Mouse (Mus musculus) forebrain, embryonic 12.5 days (tissue): Measurements from ENCODE around the gene Socs7. TPM values are rescaled to one million over a fixed set of nuclear protein-coding genes. Genes with fewer than 3 reads are reported as not detected.

ENCODE experiments used
- ATAC-seq: fragments of 200-750 bp; cut with Nextera tagmentation; 2 replicates; pipeline ENCODE4 v1.8.0; 2017; ENCODE audit warnings: moderate TSS enrichment; ENCODE audit not compliant: low FRiP score
- H3K27ac ChIP-seq: fragments of 300-500 bp; sonication (generic); 2 replicates; pipeline ENCODE4 v1.5.1; 2016; ENCODE audit warnings: mild to moderate bottlenecking
- H3K27me3 ChIP-seq: fragments of 300-500 bp; sonication (generic); 2 replicates; pipeline ENCODE4 v1.6.1; 2016; ENCODE audit warnings: mild to moderate bottlenecking
- H3K36me3 ChIP-seq: fragments of 300-500 bp; sonication (generic); replicated peaks from 2 replicates; pipeline ENCODE4 v1.6.1; 2016; ENCODE audit warnings: mild to moderate bottlenecking
- H3K4me1 ChIP-seq: fragments of 300-500 bp; sonication (generic); 2 replicates; pipeline ENCODE4 v1.6.1; 2016
- H3K4me2 ChIP-seq: fragments of 300-500 bp; sonication (generic); 2 replicates; pipeline ENCODE4 v1.6.1; 2016; ENCODE audit warnings: mild to moderate bottlenecking, moderate library complexity
- H3K4me3 ChIP-seq: fragments of 300-500 bp; sonication (generic); replicated peaks from 2 replicates; pipeline ENCODE4 v1.5.1; 2016; ENCODE audit warnings: mild to moderate bottlenecking
- H3K9ac ChIP-seq: fragments of 300-500 bp; sonication (generic); 2 replicates; pipeline ENCODE4 v1.6.1; 2016; ENCODE audit warnings: mild to moderate bottlenecking
- H3K9me3 ChIP-seq: fragments of 300-500 bp; sonication (generic); 2 replicates; pipeline ENCODE4 v1.6.1; 2016
- WGBS: fragments of 180-500 bp; shearing (Covaris S2); methylation state at CpG from one replicate; pipeline ENCODE4 v1.1.7; 2016; 5-methylcytosine and 5-hydroxymethylcytosine counted together
- polyA plus RNA-seq: library from polyadenylated mRNA; unstranded; fragments of >200 nt; fragmentation: Nextera tagmentation; extraction: Ambion mirVana; gene quantifications from 2 replicates; pipeline ENCODE4 v1.2.1, GENCODE M21; 2016

The Socs7 gene
- polyA plus RNA-seq, 1 experiment from 2014 or later: 8.0 TPM

DNA sequence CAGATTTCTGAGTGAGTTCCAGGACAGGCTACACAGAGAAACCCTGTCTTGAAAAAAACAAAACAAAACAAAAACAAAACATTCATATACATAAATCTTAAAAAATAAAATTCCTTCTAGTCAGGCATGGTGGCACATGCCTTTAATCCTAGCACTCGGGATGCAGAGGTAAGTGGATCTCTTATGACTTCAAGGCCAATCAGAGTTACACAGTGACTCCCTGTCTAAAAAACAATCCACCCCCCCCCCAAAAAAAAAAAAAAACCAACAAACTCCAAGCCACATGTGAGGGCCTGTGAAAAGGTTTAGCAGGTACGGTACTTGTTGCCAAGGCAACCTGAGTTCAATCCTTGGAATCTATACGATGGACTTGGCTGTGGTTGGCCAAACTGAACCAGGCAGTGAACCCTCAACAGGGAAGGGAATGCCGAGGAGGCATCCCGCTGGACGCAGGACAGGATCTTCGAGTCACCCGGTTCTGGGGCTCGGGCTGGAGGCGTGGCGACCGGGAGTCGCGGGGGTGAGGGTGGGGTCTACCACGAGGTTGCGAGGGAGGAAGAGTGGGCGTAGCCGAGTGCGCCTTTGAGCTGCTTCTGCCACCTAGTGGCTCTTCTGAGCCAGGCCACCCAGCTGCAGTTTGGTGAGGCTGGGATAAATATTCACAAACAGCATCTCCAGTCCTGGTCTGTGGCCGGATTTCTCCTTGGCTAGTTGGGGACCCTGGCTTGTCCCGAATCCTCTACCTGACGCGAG is 37.8 kb downstream of the Socs7 start:
- 0 out of 2 replicates have a peak overlapping the region, but pooled peaks have one; percentile 70 for H3K27ac ChIP-seq
- no peaks in the 10 kb centered on the region for H3K9me3 ChIP-seq
- peak; percentile 60 for ATAC-seq
- H3K9ac ChIP-seq: no peak overlapping the region
- H3K36me3 ChIP-seq: peaks cover 16% of the 10 kb centered on the region
- peak overlapping the region; percentile 34 for H3K4me3 ChIP-seq
- 3% methylated on average over 23 of the region's 23 CpGs for WGBS
- peaks cover 35% of the 10 kb centered on the region for H3K4me1 ChIP-seq
- H3K27me3 ChIP-seq: peaks cover 20% of the 10 kb centered on the region
- peak overlapping the region; percentile 63 for H3K4me2 ChIP-seq

DNA sequence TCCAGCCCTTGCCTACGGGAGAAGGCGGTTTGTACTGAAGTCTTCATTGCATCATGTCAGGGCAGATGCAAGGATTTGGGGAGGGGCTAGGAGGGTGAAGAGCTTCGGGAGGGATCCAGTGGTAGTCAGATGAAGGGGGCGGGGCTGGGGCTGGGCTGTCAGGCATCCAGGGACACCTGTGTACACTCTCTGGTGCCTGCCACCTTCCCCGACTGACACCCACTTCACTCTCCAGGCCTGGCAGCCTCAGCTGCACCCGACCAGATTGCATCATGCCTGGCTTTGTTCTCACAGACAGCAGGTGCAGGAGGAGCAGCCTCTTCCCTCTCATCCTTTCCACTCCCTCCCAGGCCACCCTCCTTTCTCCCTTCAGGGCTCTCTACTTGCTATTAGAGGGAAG is 38.7 kb downstream of the Socs7 start:
- Histone ChIP-seq H3K9ac (peak overlapping the region; percentile 18; the same call in 1 of the 2 replicates), H3K4me3 (no peak overlapping the region), H3K9me3 (no peaks in the 10 kb centered on the region), H3K4me1 (peaks cover 45% of the 10 kb centered on the region), H3K27me3 (peaks cover 30% of the 10 kb centered on the region), H3K36me3 (peaks cover 6% of the 10 kb centered on the region), H3K27ac (peak overlapping the region; percentile 70), H3K4me2 (peak overlapping the region; percentile 63)
- ATAC-seq: 0 out of 2 replicates have a peak, but pooled peaks have one; percentile 19
- WGBS: 19% methylated on average over 6 of the region's 6 CpGs

- H3K27me3 ChIP-seq: peaks cover 37% of the 10 kb centered on the region
- H3K9me3 ChIP-seq: no peaks in the 10 kb centered on the region
- peaks cover 51% of the 10 kb centered on the region for H3K4me1 ChIP-seq
- no peak for ATAC-seq
- peaks cover 3% of the 10 kb centered on the region for H3K36me3 ChIP-seq
- H3K4me3 ChIP-seq: no peak overlapping the region
- 79% methylated on average over 3 of the region's 3 CpGs for WGBS
- peak overlapping the region; percentile 70; the same call in 1 of the 2 replicates for H3K27ac ChIP-seq
- no peak overlapping the region for H3K4me2 ChIP-seq
- no peak overlapping the region for H3K9ac ChIP-seq
Observed at GRCm38 (mm10) chr11:97401686-97402435, 39.5 kb downstream of the Socs7 start.

DNA sequence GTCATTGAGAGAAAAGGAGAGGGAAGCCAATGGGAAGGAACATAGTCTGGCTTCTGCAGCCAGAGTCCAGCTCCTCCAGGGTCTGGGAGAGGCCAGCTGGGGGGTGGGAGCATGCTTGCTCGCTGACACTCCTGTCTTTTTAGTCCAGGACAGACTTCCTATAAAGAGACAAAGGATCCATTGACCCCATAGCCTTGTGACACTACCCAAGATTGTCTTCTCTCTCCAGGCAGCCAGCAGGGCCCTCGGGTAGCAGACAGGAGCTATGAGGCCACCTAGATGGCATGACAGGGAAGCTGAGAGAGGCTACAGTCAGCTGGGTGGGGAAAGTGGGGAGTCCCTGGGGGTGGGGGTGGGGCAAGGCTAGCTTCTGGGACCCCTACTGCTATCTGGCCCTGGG is 40.4 kb downstream of the Socs7 start:
- H3K27me3 ChIP-seq: peaks cover 46% of the 10 kb centered on the region
- no peak overlapping the region for H3K4me3 ChIP-seq
- no peak overlapping the region for H3K9ac ChIP-seq
- ATAC-seq: no peak
- H3K36me3 ChIP-seq: peaks cover 3% of the 10 kb centered on the region
- H3K27ac ChIP-seq: no peak overlapping the region
- H3K9me3 ChIP-seq: no peaks in the 10 kb centered on the region
- H3K4me2 ChIP-seq: no peak overlapping the region
- 11% methylated on average over 2 of the region's 2 CpGs for WGBS
- peaks cover 52% of the 10 kb centered on the region for H3K4me1 ChIP-seq

DNA sequence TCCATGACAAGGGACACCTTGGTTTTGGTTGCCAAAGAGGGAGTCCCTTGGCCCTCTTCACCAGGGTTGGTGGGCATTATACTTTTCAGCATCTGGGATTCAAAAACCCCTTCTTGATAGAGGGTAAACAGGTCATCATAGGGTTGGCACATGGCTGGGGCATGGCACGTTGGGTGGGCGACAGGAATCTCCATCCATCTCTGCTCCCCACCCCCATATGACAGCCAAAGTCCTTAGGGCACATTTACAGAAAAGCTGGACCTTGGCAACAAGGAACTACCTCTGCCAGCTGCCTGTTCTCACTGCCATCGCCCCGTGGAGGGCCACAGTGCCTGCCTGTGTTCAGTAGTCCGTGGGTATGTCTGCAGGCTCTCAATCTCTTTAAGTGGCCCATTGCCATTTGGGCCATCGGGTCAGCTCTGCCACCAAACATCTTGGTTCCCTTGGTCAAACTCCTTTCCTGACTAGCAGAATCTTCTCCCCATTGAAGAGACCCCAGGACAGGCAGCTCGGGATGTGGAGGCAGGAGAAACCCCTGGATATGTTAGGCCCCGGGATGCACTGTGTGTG is 41.3 kb downstream of the Socs7 start:
- H3K4me3 ChIP-seq: peak overlapping the region; percentile 67
- H3K9ac ChIP-seq: peak overlapping the region; percentile 71; the same call in 1 of the 2 replicates
- H3K9me3 ChIP-seq: no peaks in the 10 kb centered on the region
- H3K36me3 ChIP-seq: peaks cover 3% of the 10 kb centered on the region; the same call in 1 of the 2 replicates
- 50% methylated on average over 8 of the region's 8 CpGs for WGBS
- no peak overlapping the region; the same call in 1 of the 2 replicates for H3K27ac ChIP-seq
- H3K4me1 ChIP-seq: peaks cover 52% of the 10 kb centered on the region
- H3K27me3 ChIP-seq: peaks cover 50% of the 10 kb centered on the region
- ATAC-seq: no peak
- H3K4me2 ChIP-seq: peak overlapping the region; percentile 99

GRCm38 (mm10) chr11:97404184-97404760 is 41.9 kb downstream of the Socs7 start:
- H3K9ac ChIP-seq: peak overlapping the region; percentile 71
- peak; percentile 51 for ATAC-seq
- H3K4me3 ChIP-seq: peak overlapping the region; percentile 67
- no peaks in the 10 kb centered on the region for H3K36me3 ChIP-seq
- no peaks in the 10 kb centered on the region for H3K9me3 ChIP-seq
- peaks cover 50% of the 10 kb centered on the region for H3K27me3 ChIP-seq
- peak overlapping the region; percentile 99 for H3K4me2 ChIP-seq
- H3K4me1 ChIP-seq: peaks cover 52% of the 10 kb centered on the region
- WGBS: 2% methylated on average over 32 of the region's 61 CpGs
- H3K27ac ChIP-seq: peak overlapping the region; percentile 36; the same call in 1 of the 2 replicates

DNA sequence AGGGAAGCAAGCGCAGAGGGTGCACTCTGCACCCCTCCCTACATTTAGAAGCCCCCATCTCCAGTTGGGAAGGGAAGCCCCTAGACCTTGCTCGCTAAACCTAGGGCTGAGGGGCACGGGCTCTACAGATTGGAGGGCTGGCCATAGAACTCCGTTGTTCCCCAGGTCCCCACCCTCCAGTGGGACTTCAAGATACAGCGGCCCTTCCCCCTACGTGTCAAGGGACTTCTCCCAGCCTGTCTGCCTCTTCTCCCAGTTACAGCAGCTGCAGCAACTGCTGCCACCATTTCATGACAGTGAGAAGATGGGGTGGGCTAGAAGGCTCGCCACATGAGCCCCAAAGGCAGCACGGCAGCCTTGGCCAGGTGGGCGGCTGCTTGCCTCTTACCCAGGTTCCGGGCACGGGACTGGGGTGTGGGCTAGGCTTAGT is 42.4 kb downstream of the Socs7 start:
- Histone ChIP-seq H3K27ac (0 out of 2 replicates have a peak overlapping the region, but pooled peaks have one; percentile 36), H3K27me3 (peaks cover 50% of the 10 kb centered on the region), H3K36me3 (no peaks in the 10 kb centered on the region), H3K4me1 (peaks cover 52% of the 10 kb centered on the region), H3K9ac (peak overlapping the region; percentile 71), H3K4me3 (peak overlapping the region; percentile 67), H3K9me3 (no peaks in the 10 kb centered on the region), H3K4me2 (peak overlapping the region; percentile 99)
- ATAC-seq: peak; percentile 31
- WGBS: 4% methylated on average over 11 of the region's 11 CpGs

DNA sequence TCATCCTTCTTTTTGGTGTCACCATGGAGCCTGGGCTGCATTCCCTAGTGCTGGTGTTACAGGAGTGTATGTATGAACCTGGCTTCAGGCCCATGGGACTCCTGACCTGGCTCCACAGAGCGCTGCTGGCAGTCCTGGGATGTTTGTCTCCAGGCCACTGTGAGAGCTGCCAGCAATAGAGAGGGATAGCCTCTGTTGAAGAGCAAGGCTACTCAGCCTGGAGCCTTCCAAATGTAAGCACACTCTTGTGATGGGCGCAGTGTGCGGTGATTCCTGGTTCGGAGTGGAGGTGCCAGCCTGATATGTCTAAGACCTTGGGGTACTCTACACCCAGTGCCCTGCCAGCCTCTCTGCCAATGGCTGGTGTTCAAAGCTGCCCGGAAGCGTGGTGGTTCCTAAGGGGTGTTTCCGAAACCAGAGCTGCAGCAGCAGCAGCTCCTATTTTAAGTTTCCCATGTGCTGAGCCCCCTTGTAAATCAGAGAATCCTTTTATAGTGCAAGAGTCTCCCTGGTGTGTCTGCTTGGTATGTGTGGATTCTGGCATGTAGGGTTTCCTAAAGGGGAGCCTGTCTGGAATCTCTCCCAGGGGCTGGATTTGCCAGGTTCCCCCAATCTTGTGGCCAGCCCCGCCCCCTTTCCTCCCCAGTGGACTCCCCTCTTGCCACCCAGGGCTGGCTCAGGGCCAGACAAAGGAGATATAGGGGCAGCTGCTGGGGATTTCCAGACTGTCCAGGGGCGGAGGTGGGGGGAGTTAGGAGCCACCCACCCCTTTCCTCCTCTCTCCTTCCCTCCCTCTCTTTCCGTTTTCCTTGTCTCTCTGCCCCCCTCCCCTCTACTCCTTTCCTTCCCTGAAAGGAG is 44.0 kb downstream of the Socs7 start:
- WGBS: 61% methylated on average over 10 of the region's 10 CpGs
- no peak overlapping the region for H3K27ac ChIP-seq
- no peak for ATAC-seq
- H3K9ac ChIP-seq: no peak overlapping the region
- H3K4me2 ChIP-seq: peak overlapping the region; percentile 13; the same call in 1 of the 2 replicates
- peaks cover 50% of the 10 kb centered on the region for H3K27me3 ChIP-seq
- H3K4me1 ChIP-seq: peaks cover 43% of the 10 kb centered on the region
- H3K4me3 ChIP-seq: no peak overlapping the region
- no peaks in the 10 kb centered on the region for H3K36me3 ChIP-seq
- H3K9me3 ChIP-seq: no peaks in the 10 kb centered on the region

GRCm38 (mm10) chr11:97407456-97407855 is 45.1 kb downstream of the Socs7 start:
- Histone ChIP-seq H3K9me3 (no peaks in the 10 kb centered on the region), H3K9ac (no peak overlapping the region), H3K4me1 (peaks cover 44% of the 10 kb centered on the region), H3K27ac (no peak overlapping the region), H3K27me3 (peaks cover 46% of the 10 kb centered on the region), H3K4me3 (no peak overlapping the region), H3K36me3 (no peaks in the 10 kb centered on the region), H3K4me2 (no peak overlapping the region)
- no peak for ATAC-seq
- 76% methylated on average over 3 of the region's 3 CpGs for WGBS

DNA sequence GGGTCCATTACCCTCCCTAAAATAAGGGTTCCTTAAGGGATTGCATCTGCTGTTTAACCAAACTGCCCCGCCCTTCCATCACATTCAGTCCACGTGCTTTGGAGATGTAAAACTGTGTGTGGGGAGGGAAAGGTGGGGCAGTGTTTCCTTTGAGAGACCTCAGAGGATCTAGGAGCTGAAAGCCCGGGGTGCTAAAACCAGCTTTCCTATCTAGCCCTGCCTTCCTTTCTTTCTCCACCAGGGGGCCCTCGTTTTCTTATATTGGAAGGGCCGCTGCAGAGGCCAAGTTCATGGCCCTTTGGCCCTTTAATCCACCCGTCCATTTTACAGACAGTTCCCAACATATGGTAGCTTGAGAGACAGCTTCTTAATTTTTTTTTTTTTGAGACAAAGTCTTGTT is 45.8 kb downstream of the Socs7 start:
- Histone ChIP-seq H3K27ac (no peak overlapping the region), H3K4me1 (peaks cover 41% of the 10 kb centered on the region), H3K4me2 (no peak overlapping the region), H3K4me3 (no peak overlapping the region), H3K36me3 (no peaks in the 10 kb centered on the region), H3K9ac (no peak overlapping the region), H3K27me3 (peaks cover 39% of the 10 kb centered on the region), H3K9me3 (no peaks in the 10 kb centered on the region)
- WGBS: under 1% methylated on average over 6 of the region's 6 CpGs
- ATAC-seq: no peak

GRCm38 (mm10) chr11:97410958-97411357 is 48.6 kb downstream of the Socs7 start:
- Histone ChIP-seq H3K4me2 (no peak overlapping the region), H3K9me3 (no peaks in the 10 kb centered on the region), H3K9ac (no peak overlapping the region), H3K27me3 (peaks cover 42% of the 10 kb centered on the region), H3K4me3 (no peak overlapping the region), H3K27ac (no peak overlapping the region), H3K36me3 (no peaks in the 10 kb centered on the region), H3K4me1 (peaks cover 26% of the 10 kb centered on the region)
- WGBS: 81% methylated on average over 4 of the region's 4 CpGs
- ATAC-seq: no peak
